Mouse (Mus musculus) kidney, adult 2 months (tissue): Measurements from ENCODE around the gene F5.

Experiments
- CTCF ChIP-seq: fragments of 200-500 bp; conservative IDR thresholded peaks from 2 replicates; pipeline ENCODE4 v1.5.1; 2011; ENCODE audit warnings: low read depth, mild to moderate bottlenecking, control low read depth, low read length, moderate library complexity, mixed read lengths; ENCODE audit not compliant: insufficient read depth, insufficient read length
- POLR2A ChIP-seq: fragments of 200-500 bp; IDR thresholded peaks from one replicate; pipeline ENCODE4 v1.6.1; 2011; ENCODE audit warnings: low read depth, low read length, control low read depth

GRCm38 (mm10) chr1:164139464-164139863 is 12.2 kb upstream of the F5 start:
- no peak for TF ChIP-seq CTCF
- no peak for TF ChIP-seq POLR2A
